Mouse (Mus musculus) cortical plate, adult 2 months (tissue): ENCODE data around the gene Aldh3a2.

Experiments
- CTCF ChIP-seq: fragments of 200-500 bp; IDR thresholded peaks from 2 replicates; pipeline ENCODE4 v1.5.1; 2011; ENCODE audit warnings: mild to moderate bottlenecking, control low read depth, low read length; ENCODE audit not compliant: insufficient read depth; ENCODE audit errors: extremely low read depth
- POLR2A ChIP-seq: fragments of 200-500 bp; IDR thresholded peaks from 2 replicates; pipeline ENCODE4 v1.6.1; 2011; ENCODE audit warnings: mild to moderate bottlenecking, low read length, control low read depth; ENCODE audit not compliant: insufficient read depth; ENCODE audit errors: extremely low read depth

- TF ChIP-seq POLR2A = no peak
- no peak for TF ChIP-seq CTCF
Measured at GRCm38 (mm10) chr11:61274421-61274820, 7.2 kb upstream of the Aldh3a2 start.
